Mouse (Mus musculus) neural tube, embryonic 15.5 days (tissue): Measurements from ENCODE around the gene Smtn. TPM values are rescaled to one million over a fixed set of nuclear protein-coding genes. Genes with fewer than 3 reads are reported as not detected.

ENCODE experiments used
- ATAC-seq: fragments of 200-750 bp; cut with Nextera tagmentation; 2 replicates; pipeline ENCODE4 v1.8.0; 2017; ENCODE audit warnings: mild to moderate bottlenecking, moderate TSS enrichment, moderate library complexity; ENCODE audit not compliant: low FRiP score
- H3K27ac ChIP-seq: fragments of 300-500 bp; sonication (generic); replicated peaks from 2 replicates; pipeline ENCODE4 v1.5.1; 2015; ENCODE audit warnings: mild to moderate bottlenecking, inconsistent platforms
- H3K27me3 ChIP-seq: fragments of 300-500 bp; sonication (generic); replicated peaks from 2 replicates; pipeline ENCODE4 v1.6.1; 2015; ENCODE audit warnings: inconsistent platforms
- H3K36me3 ChIP-seq: fragments of 300-500 bp; sonication (generic); 2 replicates; pipeline ENCODE4 v1.6.1; 2015; ENCODE audit warnings: inconsistent platforms
- H3K4me1 ChIP-seq: fragments of 300-500 bp; sonication (generic); 2 replicates; pipeline ENCODE4 v1.6.1; 2015; ENCODE audit warnings: inconsistent platforms
- H3K4me2 ChIP-seq: fragments of 300-500 bp; sonication (generic); 2 replicates; pipeline ENCODE4 v1.6.1; 2015; ENCODE audit warnings: inconsistent platforms, mild to moderate bottlenecking, moderate library complexity
- H3K4me3 ChIP-seq: fragments of 300-500 bp; sonication (generic); replicated peaks from 2 replicates; pipeline ENCODE4 v1.5.1; 2015; ENCODE audit warnings: mild to moderate bottlenecking, inconsistent platforms
- H3K9ac ChIP-seq: fragments of 300-500 bp; sonication (generic); replicated peaks from 2 replicates; pipeline ENCODE4 v1.6.1; 2015; ENCODE audit warnings: mild to moderate bottlenecking, inconsistent platforms
- H3K9me3 ChIP-seq: fragments of 300-500 bp; sonication (generic); replicated peaks from 2 replicates; pipeline ENCODE4 v1.6.1; 2016; ENCODE audit warnings: inconsistent platforms
- WGBS: fragments of 180-500 bp; shearing (Covaris S2); methylation state at CpG from one replicate; pipeline ENCODE4 v1.1.7; 2015; ENCODE audit warnings: mixed read lengths; 5-methylcytosine and 5-hydroxymethylcytosine counted together
- polyA plus RNA-seq: library from polyadenylated mRNA; unstranded; fragments of >200 nt; fragmentation: Nextera tagmentation; extraction: Ambion mirVana; gene quantifications from 2 replicates; pipeline ENCODE4 v1.2.1, GENCODE M21; 2015

Gene Smtn
- polyA plus RNA-seq, 1 experiment from 2014 or later: 18.5 TPM

GRCm38 (mm10) chr11:3516121-3516520 lies 24.3 kb downstream of the Smtn start:
- H3K4me2 ChIP-seq: peak overlapping the region; percentile 84
- 83% methylated on average over 5 of the region's 5 CpGs for WGBS
- no peaks in the 10 kb centered on the region for H3K9me3 ChIP-seq
- no peak overlapping the region for H3K27ac ChIP-seq
- no peak for ATAC-seq
- H3K9ac ChIP-seq: no peak overlapping the region
- H3K27me3 ChIP-seq: peaks cover 21% of the 10 kb centered on the region
- H3K36me3 ChIP-seq: no peaks in the 10 kb centered on the region
- H3K4me1 ChIP-seq: peaks cover 41% of the 10 kb centered on the region
- peak overlapping the region; percentile 53; the same call in 1 of the 2 replicates for H3K4me3 ChIP-seq

- 80% methylated on average over 4 of the region's 4 CpGs for WGBS
These were observed 24.8 kb downstream of the Smtn start for GRCm38 (mm10) chr11:3515637-3516036.

DNA sequence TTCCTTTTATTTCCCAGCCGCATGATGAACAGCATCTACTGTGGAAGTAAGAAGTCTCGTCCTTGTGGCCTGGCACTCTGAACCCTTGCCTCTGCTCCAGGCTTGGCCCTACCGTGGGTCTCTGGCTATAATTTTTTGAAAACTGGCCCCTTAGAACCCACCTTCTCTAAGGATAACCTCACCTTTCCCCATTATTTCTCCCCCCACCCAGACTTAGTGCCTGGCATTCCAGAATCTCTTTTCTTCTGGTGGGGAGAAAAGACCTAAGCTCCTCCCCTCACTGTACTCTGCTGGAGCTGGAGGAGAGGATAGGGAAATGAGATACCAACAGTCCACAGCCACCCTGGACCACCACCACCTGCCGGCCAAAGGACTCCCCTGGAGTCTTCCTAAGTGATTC lies 25.2 kb downstream of the Smtn start:
- 0 out of 2 replicates have a peak, but pooled peaks have one; percentile 2 for ATAC-seq
- Histone ChIP-seq H3K27me3 (peaks cover 21% of the 10 kb centered on the region), H3K9ac (peak overlapping the region; percentile 58), H3K4me3 (peak overlapping the region; percentile 53), H3K36me3 (no peaks in the 10 kb centered on the region), H3K27ac (0 out of 2 replicates have a peak overlapping the region, but pooled peaks have one; percentile 58), H3K4me2 (peak overlapping the region; percentile 84), H3K4me1 (peaks cover 41% of the 10 kb centered on the region), H3K9me3 (no peaks in the 10 kb centered on the region)
- 7% methylated on average over 4 of the region's 4 CpGs for WGBS

More at GRCm38 (mm10) chr11:3515637-3516036, 24.8 kb downstream of the Smtn start:
- peak overlapping the region; percentile 84 for H3K4me2 ChIP-seq
- no peak overlapping the region for H3K27ac ChIP-seq
- 0 out of 2 replicates have a peak overlapping the region, but pooled peaks have one; percentile 58 for H3K9ac ChIP-seq
- no peaks in the 10 kb centered on the region for H3K36me3 ChIP-seq
- no peak for ATAC-seq
- H3K4me3 ChIP-seq: peak overlapping the region; percentile 53
- peaks cover 21% of the 10 kb centered on the region for H3K27me3 ChIP-seq
- peaks cover 41% of the 10 kb centered on the region for H3K4me1 ChIP-seq
- no peaks in the 10 kb centered on the region for H3K9me3 ChIP-seq

GRCm38 (mm10) chr11:3514529-3515054 lies 25.8 kb downstream of the Smtn start, which contains the start of gene Selenom:
TSS of gene Selenom (plus strand) at chr11:3514684.
- Histone ChIP-seq H3K36me3 (no peaks in the 10 kb centered on the region), H3K9me3 (no peaks in the 10 kb centered on the region), H3K4me1 (peaks cover 41% of the 10 kb centered on the region), H3K9ac (peak within 1 kb of the TSS; percentile 58), H3K27ac (peak within 1 kb of the TSS; percentile 58; the same call in 1 of the 2 replicates), H3K4me3 (peak within 1 kb of the TSS; percentile 53), H3K27me3 (peaks cover 21% of the 10 kb centered on the region), H3K4me2 (peak within 1 kb of the TSS; percentile 84)
- WGBS: under 1% methylated on average over 26 of the region's 26 CpGs
- peak; percentile 78 for ATAC-seq

GRCm38 (mm10) chr11:3513291-3513690 lies 27.1 kb downstream of the Smtn start:
- H3K27me3 ChIP-seq: peaks cover 17% of the 10 kb centered on the region
- no peak overlapping the region for H3K9ac ChIP-seq
- no peaks in the 10 kb centered on the region for H3K9me3 ChIP-seq
- no peak overlapping the region for H3K4me3 ChIP-seq
- H3K4me2 ChIP-seq: no peak overlapping the region
- no peaks in the 10 kb centered on the region for H3K36me3 ChIP-seq
- 85% methylated on average over 6 of the region's 6 CpGs for WGBS
- no peak overlapping the region for H3K27ac ChIP-seq
- no peak for ATAC-seq
- peaks cover 41% of the 10 kb centered on the region for H3K4me1 ChIP-seq

DNA sequence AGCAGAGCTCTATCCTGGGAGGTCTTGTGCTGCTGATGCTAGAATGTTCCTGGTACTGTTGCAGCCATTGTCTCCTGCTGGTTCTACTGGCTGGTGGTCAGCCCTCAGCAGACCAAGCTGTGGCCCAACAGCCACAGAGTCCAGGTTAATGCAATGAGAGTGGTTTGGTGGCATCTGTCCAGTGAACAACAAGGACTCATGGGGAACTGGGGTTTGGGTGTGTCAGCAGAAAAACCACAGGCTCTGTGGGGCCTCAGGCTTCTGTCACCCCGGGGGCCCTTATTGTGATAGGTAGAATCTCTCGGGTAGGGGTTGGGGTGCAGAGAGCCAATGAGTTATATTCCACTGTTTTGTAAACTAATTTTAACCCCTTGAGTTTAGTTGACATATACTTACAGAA lies 30.1 kb downstream of the Smtn start:
- no peak overlapping the region for H3K4me3 ChIP-seq
- no peaks in the 10 kb centered on the region for H3K9me3 ChIP-seq
- 84% methylated on average over 2 of the region's 2 CpGs for WGBS
- H3K9ac ChIP-seq: no peak overlapping the region
- H3K36me3 ChIP-seq: no peaks in the 10 kb centered on the region
- no peak overlapping the region for H3K4me2 ChIP-seq
- no peaks in the 10 kb centered on the region for H3K27me3 ChIP-seq
- ATAC-seq: no peak
- no peak overlapping the region for H3K27ac ChIP-seq
- peaks cover 15% of the 10 kb centered on the region for H3K4me1 ChIP-seq

- Histone ChIP-seq H3K27me3 (no peaks in the 10 kb centered on the region), H3K27ac (no peak overlapping the region), H3K4me1 (peaks cover 12% of the 10 kb centered on the region), H3K4me2 (no peak overlapping the region), H3K9me3 (no peaks in the 10 kb centered on the region), H3K9ac (no peak overlapping the region), H3K36me3 (no peaks in the 10 kb centered on the region), H3K4me3 (no peak overlapping the region)
- ATAC-seq: no peak
- WGBS: 78% methylated on average over 8 of the region's 8 CpGs
These were observed 31.0 kb downstream of the Smtn start for GRCm38 (mm10) chr11:3509181-3510085.

- Histone ChIP-seq H3K4me1 (peaks cover 12% of the 10 kb centered on the region; the same call in 1 of the 2 replicates), H3K4me3 (no peak overlapping the region), H3K4me2 (no peak overlapping the region), H3K9ac (no peak overlapping the region), H3K9me3 (no peaks in the 10 kb centered on the region), H3K36me3 (no peaks in the 10 kb centered on the region), H3K27me3 (no peaks in the 10 kb centered on the region), H3K27ac (no peak overlapping the region)
- no peak for ATAC-seq
- 42% methylated on average over 7 of the region's 7 CpGs for WGBS
These were observed 32.2 kb downstream of the Smtn start for GRCm38 (mm10) chr11:3508226-3508625.

GRCm38 (mm10) chr11:3503755-3504693 lies 36.4 kb downstream of the Smtn start:
- Histone ChIP-seq H3K4me3 (peak overlapping the region; percentile 43), H3K36me3 (no peaks in the 10 kb centered on the region), H3K27ac (no peak overlapping the region), H3K9me3 (no peaks in the 10 kb centered on the region), H3K27me3 (no peaks in the 10 kb centered on the region), H3K4me1 (peaks cover 12% of the 10 kb centered on the region; the same call in 1 of the 2 replicates), H3K9ac (peak overlapping the region; percentile 42), H3K4me2 (peak overlapping the region; percentile 52)
- 72% methylated on average over 11 of the region's 11 CpGs for WGBS
- peak; percentile 51; the same call in 1 of the 2 replicates for ATAC-seq

GRCm38 (mm10) chr11:3502459-3503072 lies 37.8 kb downstream of the Smtn start:
- H3K4me3 ChIP-seq: no peak overlapping the region
- no peak overlapping the region for H3K4me2 ChIP-seq
- WGBS: 85% methylated on average over 18 of the region's 18 CpGs
- H3K36me3 ChIP-seq: no peaks in the 10 kb centered on the region
- H3K4me1 ChIP-seq: peaks cover 12% of the 10 kb centered on the region; the same call in 1 of the 2 replicates
- no peak overlapping the region for H3K9ac ChIP-seq
- no peak overlapping the region for H3K27ac ChIP-seq
- no peaks in the 10 kb centered on the region for H3K9me3 ChIP-seq
- H3K27me3 ChIP-seq: no peaks in the 10 kb centered on the region
- ATAC-seq: no peak

- WGBS: 85% methylated on average over 17 of the region's 17 CpGs
- Histone ChIP-seq H3K9ac (no peak overlapping the region), H3K4me3 (no peak overlapping the region), H3K4me2 (no peak overlapping the region), H3K4me1 (peaks cover 12% of the 10 kb centered on the region; the same call in 1 of the 2 replicates), H3K36me3 (no peaks in the 10 kb centered on the region), H3K9me3 (no peaks in the 10 kb centered on the region), H3K27me3 (no peaks in the 10 kb centered on the region), H3K27ac (no peak overlapping the region)
- ATAC-seq: no peak
These were observed 38.4 kb downstream of the Smtn start for GRCm38 (mm10) chr11:3502057-3502456.
